30 mouse cellular contexts compared by ENCODE assay signal in the genomic region with DNA sequence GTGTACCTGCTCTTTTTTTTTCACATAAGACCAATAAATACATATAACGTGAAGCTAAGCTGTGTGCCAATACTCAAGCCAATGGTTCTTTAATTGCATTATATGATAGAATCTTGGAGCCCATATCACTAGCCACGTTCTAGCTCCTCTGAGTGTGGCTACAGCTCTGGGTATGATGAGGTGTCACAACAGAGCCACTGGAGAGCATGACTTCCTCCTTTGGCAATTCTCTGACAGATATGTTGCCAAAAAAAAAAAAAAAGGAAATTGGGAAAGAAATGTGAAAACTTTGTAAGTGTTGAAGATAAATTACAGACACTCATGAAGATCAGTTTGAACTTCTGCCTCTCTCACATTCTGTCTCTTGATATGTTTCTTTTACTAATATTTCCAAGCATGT. TPM values are rescaled to one million over a fixed set of nuclear protein-coding genes. Genes with fewer than 3 reads are reported as not detected.
DNase-seq lines count a peak whose midpoint lies in the region; ATAC-seq lines count a peak whose summit lies in the region.
"Had no signal": no experiment of that assay in that cellular context is flagged by ENCODE, and none has a peak within 500 bp of the region (broad histone marks: within the 10 kb centered on the region; RNA-seq: fewer than 3 reads in every experiment).

No protein-coding gene starts in this region.

- H3K27me3 ChIP-seq in lung, embryonic 16.5 days (ENCODE audit: control insufficient read depth, insufficient read depth, low read depth, low read length), result no peaks in the 10 kb centered on the region
- H3K27me3 ChIP-seq in forebrain, embryonic 10.5 days (ENCODE audit: poor library complexity, severe bottlenecking), result no peaks in the 10 kb centered on the region
- H3K27me3 ChIP-seq: CH12.LX; embryonic facial prominence, embryonic 12.5 days; forebrain, embryonic 15.5 days; heart, embryonic 12.5 days; hindbrain, embryonic 15.5 days; limb, embryonic 13.5 days had no signal

- peak; percentile 81 for ATAC-seq in lung, embryonic 16.5 days (ENCODE audit: low read depth)
- peak; percentile 85 to 90; a peak in 3 of 4 replicates for ATAC-seq in hematopoietic stem cell, adult 5-6 weeks (replicated peaks in 1 of 2; ENCODE audit: insufficient read depth in 1 of 2, low FRiP score in 2 of 2, low TSS enrichment in 1 of 2, low read depth in 1 of 2, poor library complexity in 2 of 2, severe bottlenecking in 2 of 2)
- ATAC-seq in megakaryocyte progenitor cell, adult 5-6 weeks (replicated peaks; ENCODE audit: poor library complexity), result peak; percentile 99
- ATAC-seq: forebrain, embryonic 15.5 days; inflammation-experienced regulatory T-cells, adult 6 months had no signal

- 39% methylated on average over 2 of the region's 2 CpGs for WGBS in lung, embryonic 16.5 days
- WGBS in forebrain, embryonic 10.5 days, result 92% methylated on average over 2 of the region's 2 CpGs

- no peak overlapping the region for H3K4me2 ChIP-seq in lung, embryonic 16.5 days (ENCODE audit: low read depth, low read length)
- H3K4me2 ChIP-seq: embryonic facial prominence, embryonic 12.5 days; forebrain, embryonic 15.5 days; heart, embryonic 12.5 days; hindbrain, embryonic 15.5 days; limb, embryonic 13.5 days; liver, embryonic 11.5 days had no signal

- H3K4me1 ChIP-seq in lung, embryonic 16.5 days (replicated peaks; ENCODE audit: control insufficient read depth, insufficient read depth, low read length), result no peaks in the 10 kb centered on the region
- peaks cover 28% of the 10 kb centered on the region for H3K4me1 ChIP-seq in forebrain, embryonic 10.5 days
- H3K4me1 ChIP-seq: heart, embryonic 12.5 days had no signal

- H3K27ac ChIP-seq in lung, embryonic 16.5 days (ENCODE audit: low read length), result no peak overlapping the region
- no peak overlapping the region for H3K27ac ChIP-seq in forebrain, embryonic 10.5 days
- H3K27ac ChIP-seq: embryonic facial prominence, embryonic 12.5 days; forebrain, embryonic 15.5 days; hindbrain, embryonic 10.5 days; hindbrain, embryonic 15.5 days; limb, embryonic 13.5 days had no signal

- no peak for DNase-seq in lung, postnatal 10 days
- DNase-seq in forebrain, embryonic 10.5 days (ENCODE audit: extremely low spot score, low spot score), result no peak
- no peak for DNase-seq in T-cell, adult 2 months (ENCODE audit: low spot score)
- no peak for DNase-seq in layer of hippocampus, postnatal 10 days (ENCODE audit: low spot score in 2 of 2)
- DNase-seq: adrenal gland, postnatal 14 days; cerebellum, adult 11 months; cerebellum, adult 9-10 months; cerebellum, postnatal 36 days; embryo, embryonic 11 days; gastrocnemius, postnatal 25 days; heart, adult 18-20 months; kidney, adult 11 months; kidney, postnatal 14 days; layer of hippocampus, adult 9-11 months; midbrain, embryonic 14.5 days; right cerebral cortex, adult 18-20 months; thymus, adult 2 months; thymus, postnatal 4 days had no signal

- H3K4me3 ChIP-seq in lung, embryonic 16.5 days (ENCODE audit: low read length), result no peak overlapping the region
- no peak overlapping the region for H3K4me3 ChIP-seq in forebrain, embryonic 10.5 days
- H3K4me3 ChIP-seq: embryonic facial prominence, embryonic 12.5 days; forebrain, embryonic 15.5 days; heart, embryonic 12.5 days; hindbrain, embryonic 10.5 days; hindbrain, embryonic 15.5 days; limb, embryonic 13.5 days had no signal

- no peak overlapping the region for H3K9ac ChIP-seq in lung, embryonic 16.5 days (ENCODE audit: low read length)
- H3K9ac ChIP-seq: embryonic facial prominence, embryonic 12.5 days; forebrain, embryonic 15.5 days; heart, embryonic 12.5 days; hindbrain, embryonic 15.5 days; limb, embryonic 13.5 days had no signal

- H3K9me3 ChIP-seq in lung, embryonic 16.5 days (ENCODE audit: control insufficient read depth, low read length), result no peaks in the 10 kb centered on the region
- no peaks in the 10 kb centered on the region for H3K9me3 ChIP-seq in forebrain, embryonic 10.5 days
- H3K9me3 ChIP-seq: embryonic facial prominence, embryonic 12.5 days; forebrain, embryonic 15.5 days; heart, embryonic 12.5 days; hindbrain, embryonic 10.5 days; hindbrain, embryonic 15.5 days; limb, embryonic 13.5 days had no signal

- H3K36me3 ChIP-seq in lung, embryonic 16.5 days (ENCODE audit: control insufficient read depth, insufficient read depth, low read length), result no peaks in the 10 kb centered on the region
- no peaks in the 10 kb centered on the region for H3K36me3 ChIP-seq in forebrain, embryonic 10.5 days (replicated peaks)
- H3K36me3 ChIP-seq: embryonic facial prominence, embryonic 12.5 days; forebrain, embryonic 15.5 days; heart, embryonic 12.5 days; hindbrain, embryonic 10.5 days; hindbrain, embryonic 15.5 days; limb, embryonic 13.5 days had no signal

RNA-seq across cellular contexts. Expression of gene Adgrl3, which starts 38.2 kb away (rescaled TPM):
- 13.8 and 16.5 TPM in 2 replicates for polyA plus RNA-seq in lung, embryonic 16.5 days (2015; fragmentation: Nextera tagmentation; extraction: Ambion mirVana)
- total RNA-seq in hematopoietic stem cell, adult 5-6 weeks (2017), result not detected in 2 replicates
- not detected in 2 replicates for total RNA-seq in megakaryocyte progenitor cell, adult 5-6 weeks (2015)
- not detected in 2 replicates for total RNA-seq in megakaryocyte progenitor cell, adult 5-6 weeks (2017)
- polyA plus RNA-seq in forebrain, embryonic 10.5 days (2016; fragmentation: Nextera tagmentation; extraction: Ambion mirVana), result 7.5 and 9.4 TPM in 2 replicates
- 100 to 1,000 TPM; 194 to 218 TPM for total RNA-seq in layer of hippocampus, postnatal 10 days (2021)

Comparison
In these comparisons a context has a peak if more than half of its experiments do, and no peak if none do; other contexts are left out.
1. RNA of gene Adgrl3, which starts 38.2 kb away (total RNA-seq): 194 to 218 TPM in layer of hippocampus, postnatal 10 days; not detected in hematopoietic stem cell, adult 5-6 weeks and not detected in megakaryocyte progenitor cell, adult 5-6 weeks; every median in the first group is over 100 times any median in the second.
2. Peak in every context shown above with its lines, with median percentiles within 50 percentile points of each other: ATAC-seq.